Mouse (Mus musculus): ENCODE measurements around the gene Ube4b. TPM values are rescaled to one million over a fixed set of nuclear protein-coding genes. Genes with fewer than 3 reads are reported as not detected.

Gene Ube4b
- total RNA-seq, 2 experiments from 2014 or later, result 48.6 to 49.0 TPM

DNA sequence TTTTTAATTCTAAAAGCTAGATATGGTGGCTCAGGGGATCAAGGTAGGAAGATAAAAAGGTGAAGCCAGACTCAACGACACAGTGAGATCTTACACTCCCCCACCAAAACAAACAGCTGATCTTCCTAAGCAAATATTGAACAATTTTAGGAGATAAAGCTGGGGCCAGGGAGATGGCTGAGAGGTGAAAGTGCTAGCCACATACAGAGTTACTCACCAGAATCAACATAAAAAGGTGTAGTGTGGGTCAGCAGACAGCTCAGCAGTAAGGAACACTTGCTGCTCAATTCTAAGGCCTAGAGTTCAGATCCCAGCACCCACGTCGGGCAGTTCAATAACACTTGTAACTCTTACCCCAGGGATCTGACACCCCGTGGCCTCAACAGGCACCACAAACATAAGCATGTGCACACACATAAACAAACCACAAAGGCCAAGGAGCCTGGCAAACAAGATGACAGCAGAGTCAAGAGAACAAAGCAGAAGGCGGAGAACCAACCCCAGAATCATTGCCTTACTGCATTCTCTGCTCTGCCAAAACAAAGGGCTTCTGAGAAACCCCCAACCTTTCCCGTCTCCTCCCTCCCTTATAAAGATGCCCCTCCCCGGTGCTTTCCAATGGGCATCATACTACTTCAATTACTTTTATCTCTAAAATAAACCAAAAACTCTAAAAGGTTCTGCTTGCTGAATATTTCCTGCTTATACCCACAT lies 144.4 kb downstream of the Ube4b start:
- no peak for DNase-seq (ENCODE audit: low spot score)
- intact Hi-C loops (cut with DNase I), result no loop called here

Other genes starting within 250 kb of the Ube4b start
- 100 to 1,000 TPM; 149 to 151 TPM for gene Kif1b, start 119.1 kb downstream of the Ube4b start, total RNA-seq (2021)
- 10 to 100 TPM; 54.3 to 65.7 TPM for gene Rbp7, start 28.2 kb upstream of the Ube4b start, total RNA-seq (2021)
- not detected for gene Tmem274, start 50.6 kb upstream of the Ube4b start, total RNA-seq (2021)
- 10 to 100 TPM; 29.7 to 30.7 TPM for gene Nmnat1, start 58.5 kb upstream of the Ube4b start, total RNA-seq (2021)
- 10 to 100 TPM; 55.2 to 64.3 TPM for gene Lzic, start 58.5 kb upstream of the Ube4b start, total RNA-seq (2021)
- gene Ctnnbip1, start 91.5 kb upstream of the Ube4b start, total RNA-seq (2021), result 10 to 100 TPM; 33.0 to 35.4 TPM
- 10 to 100 TPM; 80.7 to 84.0 TPM for gene Clstn1, start 159.7 kb upstream of the Ube4b start, total RNA-seq (2021)

Data from heart, postnatal 25 days (tissue).